Mouse (Mus musculus) B cell, adult 2 months (primary cell): ENCODE measurements at regions not wholly inside any gene's neighbourhood (a gene's known extent, or its start where the extent isn't known, plus 50 kb on each side); places are given as distances from the start of the nearest gene placed in this dataset.

Source experiments
- DNase-seq, 2 experiments: peaks; one replicate each; pipeline ENCODE4 v3.0.0; 2022

DNA sequence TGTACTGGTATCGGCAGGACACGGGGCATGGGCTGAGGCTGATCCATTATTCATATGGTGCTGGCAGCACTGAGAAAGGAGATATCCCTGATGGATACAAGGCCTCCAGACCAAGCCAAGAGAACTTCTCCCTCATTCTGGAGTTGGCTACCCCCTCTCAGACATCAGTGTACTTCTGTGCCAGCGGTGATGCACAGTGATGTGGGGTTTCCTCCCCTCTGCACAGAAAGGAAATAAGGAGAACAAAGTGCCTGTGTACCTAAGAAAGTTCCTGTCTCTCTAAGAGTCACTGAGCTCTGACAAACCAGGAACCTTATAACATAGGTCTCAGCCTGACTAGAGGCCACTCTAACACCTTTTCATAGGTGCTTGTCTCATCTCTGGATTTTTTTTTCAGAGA, 86.3 kb upstream of the 2210010C04Rik start:
- no peak for DNase-seq

DNA sequence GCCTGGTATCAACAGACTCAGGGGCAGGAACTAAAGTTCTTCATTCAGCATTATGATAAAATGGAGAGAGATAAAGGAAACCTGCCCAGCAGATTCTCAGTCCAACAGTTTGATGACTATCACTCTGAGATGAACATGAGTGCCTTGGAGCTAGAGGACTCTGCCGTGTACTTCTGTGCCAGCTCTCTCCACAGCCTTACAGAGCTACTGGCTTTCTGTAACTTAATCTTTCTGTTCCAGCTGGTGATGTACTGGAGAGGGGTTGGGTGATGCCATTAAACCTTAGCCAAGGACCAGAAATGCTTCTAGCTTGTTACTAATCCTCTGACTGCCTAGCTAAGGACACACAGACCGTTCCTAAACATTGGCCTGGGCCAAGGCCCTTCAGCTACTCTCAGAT, 83.9 kb upstream of the 2210010C04Rik start:
- no peak for DNase-seq

DNA sequence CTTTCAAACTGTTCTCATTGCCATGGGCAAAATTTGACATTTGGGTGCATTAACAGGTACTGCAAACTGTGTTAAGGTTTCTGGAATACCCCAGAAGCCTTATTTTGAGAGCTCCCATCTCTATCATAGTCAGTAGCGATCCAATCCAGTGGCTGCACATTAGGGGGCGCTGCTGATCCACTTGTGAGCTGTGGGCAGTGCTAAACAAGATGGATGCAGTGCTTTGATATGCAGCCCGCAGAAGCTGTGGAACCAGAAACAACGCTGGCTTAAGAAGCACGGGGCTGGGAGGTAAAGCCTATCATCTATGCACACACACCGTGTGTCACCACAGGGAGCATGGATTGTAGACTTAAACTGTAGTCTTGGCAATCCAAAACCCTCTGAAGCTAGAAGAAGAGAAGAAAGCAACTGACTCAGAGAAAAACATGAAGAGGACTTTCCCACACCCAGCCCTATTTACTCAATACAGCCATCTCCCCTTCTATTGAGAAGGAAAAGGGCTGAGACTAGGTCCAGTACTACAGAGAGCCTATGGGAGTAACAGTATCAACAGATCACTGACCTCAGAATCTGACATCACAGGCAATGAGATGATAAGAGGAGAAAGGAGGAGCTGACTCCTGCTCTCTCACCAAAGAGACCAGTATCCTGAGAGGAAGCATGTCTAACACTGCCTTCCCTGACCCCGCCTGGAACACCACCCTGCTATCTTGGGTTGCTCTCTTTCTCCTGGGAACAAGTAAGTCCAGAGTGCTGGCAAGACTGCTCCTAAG, 83.1 kb upstream of the 2210010C04Rik start:
- peak; percentile 43 to 51 for DNase-seq

DNA sequence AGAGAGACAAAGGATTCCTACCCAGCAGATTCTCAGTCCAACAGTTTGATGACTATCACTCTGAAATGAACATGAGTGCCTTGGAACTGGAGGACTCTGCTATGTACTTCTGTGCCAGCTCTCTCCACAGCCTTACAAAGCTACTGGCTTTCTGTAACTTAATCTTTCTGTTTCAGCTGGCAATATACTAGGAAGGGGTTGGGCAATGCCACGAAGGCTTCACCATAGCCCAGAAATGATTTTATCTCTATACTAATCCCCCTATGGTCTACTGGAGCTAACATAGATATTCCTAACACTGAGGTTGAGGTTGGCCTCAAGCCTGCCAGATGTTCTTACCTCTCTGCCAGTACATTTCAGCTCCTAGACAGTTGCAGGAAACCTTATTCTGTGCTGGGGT, 78.6 kb upstream of the 2210010C04Rik start:
- DNase-seq = no peak

DNA sequence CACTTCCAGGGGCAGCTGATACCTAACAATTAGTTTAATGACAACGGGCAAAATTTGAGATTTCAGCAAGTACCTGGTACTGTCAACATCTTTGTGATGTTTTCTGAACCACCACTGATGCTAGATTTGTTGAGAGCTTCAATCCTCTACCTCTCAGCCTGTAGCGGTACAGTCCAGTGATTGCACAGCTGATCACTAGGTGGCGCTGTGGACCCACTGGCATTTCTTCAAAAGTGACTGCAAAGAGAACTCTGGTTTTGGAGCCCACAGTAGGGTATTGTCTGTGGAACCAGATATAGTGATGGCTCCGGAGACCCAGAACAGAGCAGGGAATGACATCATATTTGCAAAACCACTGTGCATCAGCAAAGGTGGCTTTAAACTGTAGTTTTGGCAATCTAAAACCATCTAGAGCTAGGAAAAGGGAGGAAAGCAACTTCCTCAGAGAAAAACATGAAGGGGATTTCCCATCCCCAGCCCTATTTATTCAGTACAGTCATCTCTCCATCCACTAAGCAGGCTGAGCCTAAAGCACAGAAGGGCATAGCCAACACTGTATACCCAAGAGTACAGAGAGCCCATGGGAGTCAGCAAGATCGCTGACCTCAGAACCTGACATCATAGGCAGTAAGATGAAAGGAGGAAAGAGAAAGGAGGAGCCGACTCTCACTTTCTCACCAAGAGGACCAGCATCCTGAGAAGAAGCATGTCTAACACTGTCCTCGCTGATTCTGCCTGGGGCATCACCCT, 77.7 kb upstream of the 2210010C04Rik start:
- DNase-seq = peak; percentile 63 to 67

DNA sequence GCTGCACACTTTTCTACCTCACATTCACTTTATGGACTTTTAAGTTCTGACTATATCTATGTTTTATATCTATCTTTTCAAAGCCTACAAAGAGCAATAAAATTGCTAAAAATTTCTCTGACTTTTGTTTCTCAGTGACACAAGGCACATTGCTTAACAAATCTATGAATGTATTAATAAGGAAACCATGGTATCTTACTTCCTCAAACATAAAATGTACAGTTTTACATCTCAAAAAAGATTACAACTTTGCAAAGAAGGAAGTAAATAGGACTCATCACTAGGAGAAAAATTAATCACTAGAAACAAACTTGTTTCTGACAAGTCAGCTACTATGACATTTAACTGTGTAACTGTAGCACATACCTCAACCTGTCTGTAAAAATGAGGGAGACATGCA, 76.5 kb upstream of the 2210010C04Rik start:
- no peak for DNase-seq

DNA sequence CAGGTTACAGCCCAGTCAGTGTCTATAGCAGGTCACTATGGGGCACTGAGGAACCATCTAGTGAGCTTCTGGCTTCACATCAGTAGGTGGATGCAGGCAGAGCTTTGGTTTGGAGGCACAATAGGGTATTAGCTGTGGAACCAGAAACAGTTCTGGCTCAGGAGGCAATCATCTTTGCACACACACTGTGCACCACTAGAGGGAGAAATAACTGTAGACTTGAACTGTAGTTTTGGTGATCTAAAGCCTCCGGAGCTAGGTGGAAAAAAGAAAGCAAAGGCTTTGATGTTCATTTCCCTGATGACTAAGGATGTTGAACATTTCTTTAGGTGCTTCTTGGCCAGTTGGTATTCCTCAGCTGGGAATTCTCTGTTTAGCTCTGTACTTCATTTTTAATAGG, 73.6 kb upstream of the 2210010C04Rik start:
- DNase-seq = no peak

DNA sequence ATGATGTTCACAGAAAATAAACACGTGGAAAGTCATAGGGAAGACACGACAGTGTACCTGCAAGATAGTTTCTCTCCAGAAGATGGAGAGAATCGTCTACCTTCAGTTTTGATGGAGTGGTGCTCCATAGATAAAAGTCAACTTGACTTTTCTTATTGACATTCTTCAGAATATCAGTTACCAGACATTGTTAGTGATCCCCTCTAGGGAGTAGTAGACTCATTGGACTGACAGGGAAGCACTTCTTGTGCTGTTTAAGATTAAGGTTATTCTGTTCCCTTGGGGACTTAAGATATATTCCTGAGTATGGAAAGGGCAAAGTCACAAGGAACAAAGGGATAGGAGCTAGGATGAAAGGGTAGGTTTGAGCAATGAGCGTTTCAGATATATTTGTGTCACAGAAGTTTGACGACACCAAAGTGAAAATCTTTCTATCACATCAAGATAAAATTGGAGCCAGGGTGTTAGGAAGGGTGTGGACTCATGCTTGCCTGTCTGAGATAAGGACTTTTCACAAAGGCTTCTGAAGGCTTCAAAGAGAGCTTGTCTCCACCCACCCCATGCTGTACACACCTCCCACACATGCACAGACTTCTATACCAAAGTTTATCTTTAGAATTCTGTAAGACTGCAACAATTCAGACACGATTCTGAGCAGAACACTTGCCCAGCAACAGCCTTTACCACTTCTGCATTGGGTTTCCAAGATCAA, 68.5 kb upstream of the 2210010C04Rik start:
- DNase-seq = no peak

DNA sequence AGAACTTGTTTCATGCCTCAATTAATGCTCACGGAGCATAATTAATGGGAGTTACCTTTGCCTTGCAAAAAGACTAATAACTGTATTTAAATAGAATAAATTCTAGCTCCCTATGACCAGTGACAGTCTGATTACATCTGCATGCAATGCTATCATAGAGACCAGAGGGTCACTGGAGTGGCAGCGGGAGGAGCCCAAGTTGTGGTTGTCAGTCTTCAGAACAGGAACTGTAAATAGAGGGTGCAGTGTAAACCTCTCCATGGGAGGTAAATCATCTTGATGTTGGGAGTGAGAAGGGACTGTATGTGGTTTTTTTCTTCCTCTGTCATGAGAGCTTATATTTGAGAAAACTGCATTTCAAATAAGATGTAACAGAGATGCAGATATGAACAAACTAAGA, 66.7 kb upstream of the 2210010C04Rik start:
- no peak for DNase-seq

DNA sequence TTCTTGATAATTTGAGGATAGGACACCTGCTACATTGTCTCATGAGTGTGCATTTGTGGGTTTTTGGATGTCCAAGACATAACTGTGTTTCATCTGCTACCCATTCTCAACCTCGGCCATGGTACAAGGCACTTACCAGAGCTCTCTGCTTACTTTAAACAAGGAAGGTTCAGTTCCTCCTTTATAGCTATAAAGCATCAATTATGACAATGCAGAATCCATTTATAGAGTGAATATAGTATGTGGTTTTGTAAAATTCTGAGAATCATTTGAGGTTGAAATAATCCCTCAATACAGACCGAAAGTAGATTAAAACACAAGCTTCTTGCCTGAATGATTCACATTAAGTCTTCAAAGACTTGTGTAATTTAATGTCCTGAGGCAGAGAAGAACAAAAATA, 64.9 kb upstream of the 2210010C04Rik start:
- DNase-seq = no peak

DNA sequence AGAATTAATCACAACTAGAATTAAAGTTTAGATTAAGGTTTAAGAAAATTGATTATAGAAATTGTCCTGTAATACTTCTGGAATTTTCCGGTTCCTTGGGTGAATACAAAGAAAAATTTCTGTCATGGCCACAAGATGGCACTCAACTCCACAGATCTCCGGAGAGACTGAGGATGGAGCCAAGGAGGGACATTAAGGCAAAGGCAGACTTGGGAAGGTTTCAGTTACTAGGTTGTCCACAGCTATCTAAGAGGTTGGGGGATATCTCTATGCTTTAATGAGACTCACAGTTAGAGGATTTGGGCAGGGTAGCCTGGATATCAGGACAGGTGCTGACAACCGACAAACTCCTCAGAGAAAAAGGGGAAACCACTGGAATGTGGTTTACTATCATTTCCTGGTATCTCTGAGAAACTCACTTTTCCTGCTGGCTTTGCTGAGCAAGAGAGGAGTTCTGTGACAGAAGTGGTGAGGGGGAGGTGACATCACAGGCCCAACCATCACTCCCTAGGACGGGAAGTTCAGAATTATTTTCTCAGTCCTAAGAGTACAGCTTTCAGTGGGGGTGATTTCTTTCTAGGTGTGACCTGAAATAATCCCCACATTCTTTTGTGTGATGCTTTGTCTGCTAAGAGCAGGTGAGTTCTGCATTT, 56.0 kb upstream of the 2210010C04Rik start:
- no peak for DNase-seq
